In the genomic region with DNA sequence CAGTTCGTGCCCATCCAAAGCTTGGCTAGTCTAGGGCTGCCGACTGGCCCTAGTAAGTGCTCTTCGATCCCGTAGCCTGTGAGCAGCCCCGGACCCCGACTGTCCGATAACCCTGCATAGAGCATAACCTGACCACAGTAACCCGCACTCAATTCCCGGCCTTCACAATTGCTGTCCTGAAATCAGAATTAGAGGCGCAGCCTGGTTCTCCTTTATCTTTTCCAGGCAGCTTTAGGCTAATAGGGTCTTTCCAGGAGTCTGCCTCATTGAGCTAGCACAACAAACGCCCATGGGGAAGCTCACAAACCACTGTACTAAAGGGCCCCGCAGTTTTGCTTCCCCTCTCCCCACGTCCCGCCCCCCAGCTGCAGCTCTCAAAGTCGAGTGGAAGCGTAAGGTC, we compare ENCODE assay signal across 19 mouse cellular contexts. TPM values are rescaled to one million over a fixed set of nuclear protein-coding genes. Genes with fewer than 3 reads are reported as not detected.
DNase-seq lines count a peak whose midpoint lies in the region; ATAC-seq and TF ChIP-seq lines count a peak whose summit lies in the region.
"Had no signal": no experiment of that assay in that cellular context is flagged by ENCODE, and none has a peak within 500 bp of the region (broad histone marks: within the 10 kb centered on the region; RNA-seq: fewer than 3 reads in every experiment).

No protein-coding gene starts in this region.

- H3K4me2 ChIP-seq in hindbrain, postnatal 0 days (ENCODE audit: low read depth, low read length) = no peak overlapping the region
- H3K4me2 ChIP-seq in limb, embryonic 12.5 days = peak overlapping the region; percentile 67
- H3K4me2 ChIP-seq: liver, embryonic 15.5 days had no signal

- H3K9ac ChIP-seq in hindbrain, postnatal 0 days (replicated peaks; ENCODE audit: low read length) = no peak overlapping the region
- H3K9ac ChIP-seq in limb, embryonic 12.5 days (replicated peaks) = no peak overlapping the region
- H3K9ac ChIP-seq: liver, embryonic 15.5 days had no signal

- H3K9me3 ChIP-seq in hindbrain, embryonic 10.5 days = no peaks in the 10 kb centered on the region
- no peaks in the 10 kb centered on the region for H3K9me3 ChIP-seq in hindbrain, postnatal 0 days (ENCODE audit: low read length)
- no peaks in the 10 kb centered on the region for H3K9me3 ChIP-seq in embryonic facial prominence, embryonic 10.5 days
- no peaks in the 10 kb centered on the region for H3K9me3 ChIP-seq in limb, embryonic 12.5 days
- H3K9me3 ChIP-seq: forebrain, embryonic 10.5 days; liver, embryonic 15.5 days had no signal

- DNase-seq in hindbrain, embryonic 10.5 days (ENCODE audit: low spot score) = peak; percentile 55
- no peak for DNase-seq in hindbrain, postnatal 0 days (ENCODE audit: low spot score)
- DNase-seq in ES-CJ7 (ENCODE audit: low read depth, low spot score) = peak; percentile 19
- peak; percentile 54 for DNase-seq in embryonic facial prominence, embryonic 10.5 days (ENCODE audit: low spot score)
- no peak for DNase-seq in spleen, adult 18-20 months
- DNase-seq in frontal cortex, postnatal 25 days (ENCODE audit: low spot score in 2 of 2) = no peak
- DNase-seq: cerebellum, adult 8-10 months; gastrocnemius, postnatal 14 days; right cerebral cortex, postnatal 14 days had no signal

- peaks cover 100% of the 10 kb centered on the region for H3K27me3 ChIP-seq in hindbrain, embryonic 10.5 days (ENCODE audit: insufficient read depth, poor library complexity, severe bottlenecking)
- H3K27me3 ChIP-seq in hindbrain, postnatal 0 days (ENCODE audit: insufficient read depth, low read length) = peaks cover 93% of the 10 kb centered on the region
- peaks cover 100% of the 10 kb centered on the region for H3K27me3 ChIP-seq in embryonic facial prominence, embryonic 10.5 days (replicated peaks; ENCODE audit: low read depth, poor library complexity, severe bottlenecking)
- peaks cover 94% of the 10 kb centered on the region for H3K27me3 ChIP-seq in limb, embryonic 12.5 days

- H3K27ac ChIP-seq in hindbrain, embryonic 10.5 days = no peak overlapping the region
- no peak overlapping the region for H3K27ac ChIP-seq in hindbrain, postnatal 0 days
- no peak overlapping the region for H3K27ac ChIP-seq in embryonic facial prominence, embryonic 10.5 days (replicated peaks)
- no peak overlapping the region for H3K27ac ChIP-seq in limb, embryonic 12.5 days
- H3K27ac ChIP-seq: forebrain, embryonic 10.5 days; liver, embryonic 15.5 days had no signal

- no peak for TF ChIP-seq CTCF in hindbrain, postnatal 0 days (IDR thresholded peaks at IDR 0.05; ENCODE audit: low read depth)

- peaks cover 16% of the 10 kb centered on the region for H3K4me1 ChIP-seq in hindbrain, embryonic 10.5 days (replicated peaks)
- no peaks in the 10 kb centered on the region for H3K4me1 ChIP-seq in hindbrain, postnatal 0 days (ENCODE audit: insufficient read depth, low read length)
- peaks cover 51% of the 10 kb centered on the region for H3K4me1 ChIP-seq in embryonic facial prominence, embryonic 10.5 days
- H3K4me1 ChIP-seq in limb, embryonic 12.5 days (replicated peaks) = peaks cover 25% of the 10 kb centered on the region

- ATAC-seq in hindbrain, postnatal 0 days = no peak
- ATAC-seq in limb, embryonic 12.5 days (ENCODE audit: insufficient number of reproducible peaks, insufficient read depth, low FRiP score, low TSS enrichment, low read depth) = no peak
- ATAC-seq: intestine, embryonic 16.5 days had no signal

- H3K36me3 ChIP-seq in hindbrain, embryonic 10.5 days = no peaks in the 10 kb centered on the region
- H3K36me3 ChIP-seq in hindbrain, postnatal 0 days (ENCODE audit: insufficient read depth, low read length) = no peaks in the 10 kb centered on the region
- no peaks in the 10 kb centered on the region for H3K36me3 ChIP-seq in embryonic facial prominence, embryonic 10.5 days (replicated peaks)
- no peaks in the 10 kb centered on the region for H3K36me3 ChIP-seq in limb, embryonic 12.5 days
- H3K36me3 ChIP-seq: forebrain, embryonic 10.5 days; liver, embryonic 15.5 days had no signal

- 1% methylated on average over 16 of the region's 16 CpGs for WGBS in hindbrain, embryonic 10.5 days
- WGBS in hindbrain, postnatal 0 days = 2% methylated on average over 16 of the region's 16 CpGs
- WGBS in embryonic facial prominence, embryonic 10.5 days = 1% methylated on average over 16 of the region's 16 CpGs
- WGBS in limb, embryonic 12.5 days = 2% methylated on average over 16 of the region's 16 CpGs

- H3K4me3 ChIP-seq in hindbrain, embryonic 10.5 days = no peak overlapping the region
- H3K4me3 ChIP-seq in hindbrain, postnatal 0 days (ENCODE audit: low read length) = no peak overlapping the region
- peak overlapping the region; percentile 52 for H3K4me3 ChIP-seq in embryonic facial prominence, embryonic 10.5 days
- H3K4me3 ChIP-seq in limb, embryonic 12.5 days (replicated peaks) = peak overlapping the region; percentile 40; the same call in 1 of the 2 replicates
- H3K4me3 ChIP-seq: forebrain, embryonic 10.5 days; megakaryocyte, embryonic 14.5 days had no signal

RNA-seq across cellular contexts. Expression of gene Pax9, which starts 1.2 kb away (rescaled TPM):
- polyA plus RNA-seq in hindbrain, embryonic 10.5 days (2016; fragmentation: Nextera tagmentation; extraction: Ambion mirVana) = 2.4 and 3.0 TPM in 2 replicates
- not detected in 2 replicates for total RNA-seq in hindbrain, postnatal 0 days (2014; rRNA removed)
- not detected in 2 replicates for polyA plus RNA-seq in hindbrain, postnatal 0 days (2015; fragmentation: Nextera tagmentation; extraction: Ambion mirVana)
- polyA plus RNA-seq in embryonic facial prominence, embryonic 10.5 days (2016; fragmentation: Nextera tagmentation; extraction: Ambion mirVana) = 6.3 and 9.9 TPM in 2 replicates
- 6.0 and 9.6 TPM in 2 replicates for polyA plus RNA-seq in limb, embryonic 12.5 days (2016; fragmentation: Nextera tagmentation; extraction: Ambion mirVana)
- total RNA-seq: adrenal gland, postnatal 4 days; hematopoietic stem cell, adult 5-6 weeks; layer of hippocampus, postnatal 25 days; left cerebral cortex, postnatal 25 days had no signal
- polyA plus RNA-seq: cortical plate, adult 2 months; intestine, embryonic 16.5 days had no signal

Comparison
In these comparisons a context has a peak if more than half of its experiments do, and no peak if none do; other contexts are left out.
1. DNase-seq: peak in hindbrain, embryonic 10.5 days (single experiment), ES-CJ7 (single experiment) and embryonic facial prominence, embryonic 10.5 days (single experiment); none in hindbrain, postnatal 0 days (single experiment), spleen, adult 18-20 months (0 of 2) and frontal cortex, postnatal 25 days (0 of 2).
2. H3K4me3 ChIP-seq: peak in embryonic facial prominence, embryonic 10.5 days (single experiment) and limb, embryonic 12.5 days (single experiment); none in hindbrain, embryonic 10.5 days (single experiment) and hindbrain, postnatal 0 days (single experiment).